In the genomic region with DNA sequence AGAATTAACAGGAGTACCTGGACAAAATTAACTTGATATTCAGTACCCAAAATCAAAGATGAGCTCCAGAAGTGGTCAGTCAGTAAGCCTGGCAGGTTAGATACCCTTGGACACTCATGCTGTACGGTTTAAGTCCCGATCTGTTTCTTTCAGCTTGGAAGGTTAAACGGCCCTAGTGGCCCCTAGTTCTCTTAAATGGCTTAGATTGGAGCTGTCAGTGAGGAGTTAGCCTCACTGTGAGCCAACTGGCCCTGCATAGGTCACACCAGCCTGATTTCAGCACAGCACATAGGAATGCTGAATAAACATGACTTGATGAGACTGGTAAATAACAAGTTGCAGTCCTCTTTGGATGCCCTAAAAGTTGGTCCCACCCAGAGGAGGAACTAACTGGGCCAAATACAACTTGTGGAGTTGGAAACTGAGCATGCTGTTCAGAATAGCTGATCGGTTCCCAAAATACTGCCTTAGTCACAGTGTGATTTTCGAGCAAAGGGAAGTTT, we compare ENCODE assay signal across 8 mouse cellular contexts. TPM values are rescaled to one million over a fixed set of nuclear protein-coding genes. Genes with fewer than 3 reads are reported as not detected.
DNase-seq lines count a peak whose midpoint lies in the region; ATAC-seq lines count a peak whose summit lies in the region.

No protein-coding gene starts in this region.

- peak; percentile 18 for DNase-seq in kidney, adult 18-20 months
- DNase-seq in kidney, postnatal 4 days: no peak
- peak; percentile 44 for DNase-seq in NIH3T3 (ENCODE audit: low read depth)
- no peak for DNase-seq in heart, embryonic 10.5 days (ENCODE audit: low spot score)
- DNase-seq in liver: peak; percentile 37
- no peak for DNase-seq in urinary bladder, adult 18-20 months (ENCODE audit: low spot score in 2 of 2)
- DNase-seq in thymus, postnatal 4 days: no peak

- H3K27ac ChIP-seq in heart, embryonic 10.5 days: peak overlapping the region; percentile 97
- H3K27ac ChIP-seq in neural tube, embryonic 15.5 days (replicated peaks): no peak overlapping the region

- peak overlapping the region; percentile 90 for H3K9ac ChIP-seq in neural tube, embryonic 15.5 days (replicated peaks)

- WGBS in heart, embryonic 10.5 days: 44% methylated on average over 5 of the region's 5 CpGs
- 54% methylated on average over 5 of the region's 5 CpGs for WGBS in neural tube, embryonic 15.5 days

- H3K27me3 ChIP-seq in heart, embryonic 10.5 days (ENCODE audit: insufficient read depth, poor library complexity, severe bottlenecking): no peaks in the 10 kb centered on the region
- H3K27me3 ChIP-seq in neural tube, embryonic 15.5 days (replicated peaks): no peaks in the 10 kb centered on the region

- ATAC-seq in neural tube, embryonic 15.5 days (ENCODE audit: low FRiP score): no peak

- peak overlapping the region; percentile 99 for H3K4me3 ChIP-seq in heart, embryonic 10.5 days
- peak overlapping the region; percentile 88 for H3K4me3 ChIP-seq in neural tube, embryonic 15.5 days (replicated peaks)

- peak overlapping the region; percentile 81 for H3K4me2 ChIP-seq in neural tube, embryonic 15.5 days

- H3K4me1 ChIP-seq in heart, embryonic 10.5 days: peaks cover 30% of the 10 kb centered on the region
- H3K4me1 ChIP-seq in neural tube, embryonic 15.5 days: peaks cover 39% of the 10 kb centered on the region

- peaks cover 5% of the 10 kb centered on the region; the same call in 1 of the 2 replicates for H3K36me3 ChIP-seq in heart, embryonic 10.5 days
- H3K36me3 ChIP-seq in neural tube, embryonic 15.5 days: no peaks in the 10 kb centered on the region

- no peaks in the 10 kb centered on the region for H3K9me3 ChIP-seq in heart, embryonic 10.5 days
- H3K9me3 ChIP-seq in neural tube, embryonic 15.5 days (replicated peaks): no peaks in the 10 kb centered on the region

RNA-seq across cellular contexts. Expression of a gene that starts 1.1 kb away (rescaled TPM):
- 76.9 and 82.8 TPM in 2 replicates for polyA plus RNA-seq in heart, embryonic 10.5 days (2016; fragmentation: Nextera tagmentation; extraction: Ambion mirVana)
- 58.6 and 63.2 TPM in 2 replicates for polyA plus RNA-seq in neural tube, embryonic 15.5 days (2015; fragmentation: Nextera tagmentation; extraction: Ambion mirVana)

RNA-seq across cellular contexts. Expression of a gene that starts 46.9 kb away (rescaled TPM):
- 21.2 and 21.9 TPM in 2 replicates for polyA plus RNA-seq in heart, embryonic 10.5 days (2016; fragmentation: Nextera tagmentation; extraction: Ambion mirVana)
- polyA plus RNA-seq in neural tube, embryonic 15.5 days (2015; fragmentation: Nextera tagmentation; extraction: Ambion mirVana): 16.3 and 16.6 TPM in 2 replicates

Comparison
In these comparisons a context has a peak if more than half of its experiments do, and no peak if none do; other contexts are left out.
1. DNase-seq: peak in kidney, adult 18-20 months (single experiment), NIH3T3 (single experiment) and liver (single experiment); none in kidney, postnatal 4 days (0 of 2), heart, embryonic 10.5 days (single experiment), urinary bladder, adult 18-20 months (0 of 2) and thymus, postnatal 4 days (single experiment).